Comparison of ENCODE assay signal across 23 mouse cellular contexts in genomic region chr2:71221020-71221419, GRCm38 (mm10).
"Had no signal": no experiment of that assay in that cellular context is flagged by ENCODE, and none has a peak within 500 bp of the region (broad histone marks: within the 10 kb centered on the region; RNA-seq: fewer than 3 reads in every experiment).

No protein-coding gene starts in this region.

- H3K4me1 ChIP-seq: limb, embryonic 15.5 days; liver, embryonic 12.5 days; liver, embryonic 15.5 days; lung, embryonic 15.5 days; midbrain, embryonic 10.5 days; stomach, embryonic 15.5 days had no signal

- H3K27me3 ChIP-seq: limb, embryonic 12.5 days; limb, embryonic 15.5 days; liver, embryonic 12.5 days; liver, embryonic 15.5 days; lung, embryonic 15.5 days; megakaryocyte, embryonic 14.5 days; midbrain, embryonic 13.5 days; stomach, embryonic 15.5 days had no signal

- H3K9me3 ChIP-seq: limb, embryonic 12.5 days; limb, embryonic 15.5 days; liver, embryonic 12.5 days; liver, embryonic 15.5 days; lung, embryonic 15.5 days; midbrain, embryonic 10.5 days; midbrain, embryonic 13.5 days; stomach, embryonic 15.5 days had no signal

- H3K4me3 ChIP-seq: limb, embryonic 12.5 days; limb, embryonic 15.5 days; liver, embryonic 12.5 days; liver, embryonic 15.5 days; lung, embryonic 15.5 days; megakaryocyte, embryonic 14.5 days; midbrain, embryonic 10.5 days; midbrain, embryonic 13.5 days; myocyte; stomach, embryonic 15.5 days had no signal

- H3K9ac ChIP-seq: limb, embryonic 12.5 days; limb, embryonic 15.5 days; liver, embryonic 12.5 days; liver, embryonic 15.5 days; lung, embryonic 15.5 days; midbrain, embryonic 13.5 days; stomach, embryonic 15.5 days had no signal

- H3K27ac ChIP-seq: kidney, postnatal 0 days; limb, embryonic 12.5 days; limb, embryonic 15.5 days; liver, embryonic 12.5 days; liver, embryonic 15.5 days; lung, embryonic 15.5 days; midbrain, embryonic 10.5 days; midbrain, embryonic 13.5 days; stomach, embryonic 15.5 days had no signal

- DNase-seq: kidney, adult 2 months; kidney, postnatal 25 days; layer of hippocampus, postnatal 36 days; left cerebral cortex, postnatal 4 days; lung, adult 18-20 months; lung, postnatal 10 days; lung, postnatal 36 days; right cerebral cortex, adult 18-20 months; right cerebral cortex, postnatal 14 days; right cerebral cortex, postnatal 4 days had no signal

- ATAC-seq: intestine, postnatal 0 days; liver, embryonic 12.5 days; midbrain, embryonic 13.5 days; midbrain, embryonic 16.5 days had no signal

- H3K4me2 ChIP-seq: limb, embryonic 12.5 days; limb, embryonic 15.5 days; liver, embryonic 12.5 days; liver, embryonic 15.5 days; lung, embryonic 15.5 days; midbrain, embryonic 13.5 days; stomach, embryonic 15.5 days had no signal
